Mouse (Mus musculus): ENCODE measurements around the gene Gm12216. TPM values are rescaled to one million over a fixed set of nuclear protein-coding genes. Genes with fewer than 3 reads are reported as not detected.

Gm12216 gene
- total RNA-seq, 1 experiment: 0.27 TPM

DNA sequence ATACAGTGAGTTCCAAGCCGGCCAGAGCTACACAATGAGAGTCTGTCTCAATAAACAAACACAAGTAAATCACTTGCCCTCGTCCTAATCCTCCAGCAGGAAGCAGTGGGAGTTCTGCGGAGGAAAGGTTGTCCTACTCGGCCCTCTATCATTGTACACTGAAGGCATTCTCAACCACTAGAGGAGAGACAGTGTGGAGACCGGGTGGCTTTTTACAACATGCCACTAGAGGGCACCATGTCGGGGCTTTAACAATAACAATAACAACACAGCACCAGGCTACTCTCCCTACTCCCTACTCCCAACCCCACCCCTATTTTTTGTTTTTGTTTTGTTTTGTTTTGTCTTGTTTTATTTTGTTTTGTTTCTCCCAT is 121.5 kb downstream of the Gm12216 start:
- Histone ChIP-seq H3K9me3 (ENCODE audit: control insufficient read depth, insufficient read depth, low read depth, low read length) (no peaks in the 10 kb centered on the region), H3K4me1 (ENCODE audit: control insufficient read depth in 2 of 2, insufficient read depth in 2 of 2, low read length in 2 of 2, poor library complexity in 1 of 2) (peaks cover 0 to 2% of the 10 kb centered on the region in 2 experiments; a peak in 1 of 4 replicates), H3K27ac (ENCODE audit: insufficient read depth, low read depth, low read length, poor library complexity, severe bottlenecking) (no peak overlapping the region), H3K36me3 (ENCODE audit: control insufficient read depth, insufficient read depth, low read length, poor library complexity, severe bottlenecking) (no peaks in the 10 kb centered on the region), H3K4me3 (ENCODE audit: insufficient read depth in 1 of 2, low read depth in 1 of 2, low read length in 2 of 2, poor library complexity in 1 of 2, severe bottlenecking in 1 of 2) (no peak overlapping the region), H3K9ac (ENCODE audit: insufficient read depth, low read depth, low read length, poor library complexity, severe bottlenecking) (no peak overlapping the region)
- DNase-seq (ENCODE audit: low read depth, low spot score): no peak
- no peak for TF ChIP-seq ZNF384 (IDR thresholded peaks at IDR 0.05; ENCODE audit: low read depth, low read length)
- TF ChIP-seq ZC3H11A (IDR thresholded peaks at IDR 0.05; ENCODE audit: borderline replicate concordance, low read depth, low read length): no peak
- no peak for TF ChIP-seq HCFC1 (IDR thresholded peaks at IDR 0.05; ENCODE audit: borderline replicate concordance, insufficient read depth, low read length)
- no peak for TF ChIP-seq MAFK (IDR thresholded peaks at IDR 0.05; ENCODE audit: insufficient read depth, low read depth, low read length)
- in situ Hi-C loops (cut with MboI; ENCODE audit: low sequenced_read_pairs in 2 of 2, unreplicated experiment in 2 of 2): no loop called here

DNA sequence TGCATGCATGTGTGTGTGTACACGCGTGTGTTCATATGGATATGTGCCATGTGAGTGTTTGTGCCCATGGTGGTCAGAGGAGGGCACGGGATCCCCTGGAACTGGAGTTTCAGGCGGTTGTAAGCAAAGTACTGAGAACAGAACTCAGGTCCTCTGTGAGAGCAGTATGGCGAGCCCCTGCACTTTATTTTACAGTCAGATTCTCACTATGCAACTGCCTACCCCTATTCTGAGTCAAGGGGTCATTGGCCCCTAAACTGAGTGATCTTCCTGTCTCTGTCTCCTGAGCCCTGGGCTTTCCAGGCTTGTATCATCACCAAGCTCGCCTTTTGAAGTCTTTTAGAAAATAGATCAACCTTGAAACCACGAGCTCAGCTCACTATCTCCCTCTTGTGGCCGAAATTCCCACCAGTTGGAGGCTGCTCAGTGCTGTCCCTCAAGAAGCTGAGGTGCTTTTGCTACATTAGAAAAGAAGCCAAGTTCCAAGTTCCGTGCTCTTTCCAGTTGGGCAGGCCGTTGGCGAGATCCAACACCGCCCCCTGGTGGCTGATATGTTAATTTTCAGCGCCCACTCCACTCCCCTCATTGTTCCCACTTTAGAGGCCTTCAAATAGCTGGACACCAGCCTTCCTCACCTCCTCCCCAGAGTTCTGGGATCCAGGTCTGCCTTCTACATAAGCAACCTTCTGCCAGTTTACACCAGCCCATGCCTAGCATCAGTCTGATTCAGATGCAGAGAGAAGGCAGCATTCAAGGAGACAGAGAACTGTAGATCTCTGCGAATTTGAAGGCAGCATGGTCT is 122.1 kb downstream of the Gm12216 start:
- Histone ChIP-seq H3K4me3 (ENCODE audit: insufficient read depth in 1 of 2, low read depth in 1 of 2, low read length in 2 of 2, poor library complexity in 1 of 2, severe bottlenecking in 1 of 2) (no peak overlapping the region), H3K36me3 (ENCODE audit: control insufficient read depth, insufficient read depth, low read length, poor library complexity, severe bottlenecking) (no peaks in the 10 kb centered on the region), H3K27ac (ENCODE audit: insufficient read depth, low read depth, low read length, poor library complexity, severe bottlenecking) (no peak overlapping the region), H3K4me1 (ENCODE audit: control insufficient read depth in 2 of 2, insufficient read depth in 2 of 2, low read length in 2 of 2, poor library complexity in 1 of 2) (peaks cover 0 to 2% of the 10 kb centered on the region in 2 experiments; a peak in 1 of 4 replicates), H3K9me3 (ENCODE audit: control insufficient read depth, insufficient read depth, low read depth, low read length) (no peaks in the 10 kb centered on the region), H3K9ac (ENCODE audit: insufficient read depth, low read depth, low read length, poor library complexity, severe bottlenecking) (no peak overlapping the region)
- in situ Hi-C loops (cut with MboI; ENCODE audit: low sequenced_read_pairs in 2 of 2, unreplicated experiment in 2 of 2): no loop called here
- DNase-seq (ENCODE audit: low read depth, low spot score): peak; percentile 87
- TF ChIP-seq CHD2 (IDR thresholded peaks at IDR 0.05; ENCODE audit: low read depth, low read length) (no peak), MAFK (IDR thresholded peaks at IDR 0.05; ENCODE audit: insufficient read depth, low read depth, low read length) (no peak), ZNF384 (IDR thresholded peaks at IDR 0.05; ENCODE audit: low read depth, low read length) (0 out of 2 replicates have a peak, but pooled peaks have one; percentile 30), ZC3H11A (IDR thresholded peaks at IDR 0.05; ENCODE audit: borderline replicate concordance, low read depth, low read length) (no peak), HCFC1 (IDR thresholded peaks at IDR 0.05; ENCODE audit: borderline replicate concordance, insufficient read depth, low read length) (peak; percentile 46; the same call in 1 of the 2 replicates)

DNA sequence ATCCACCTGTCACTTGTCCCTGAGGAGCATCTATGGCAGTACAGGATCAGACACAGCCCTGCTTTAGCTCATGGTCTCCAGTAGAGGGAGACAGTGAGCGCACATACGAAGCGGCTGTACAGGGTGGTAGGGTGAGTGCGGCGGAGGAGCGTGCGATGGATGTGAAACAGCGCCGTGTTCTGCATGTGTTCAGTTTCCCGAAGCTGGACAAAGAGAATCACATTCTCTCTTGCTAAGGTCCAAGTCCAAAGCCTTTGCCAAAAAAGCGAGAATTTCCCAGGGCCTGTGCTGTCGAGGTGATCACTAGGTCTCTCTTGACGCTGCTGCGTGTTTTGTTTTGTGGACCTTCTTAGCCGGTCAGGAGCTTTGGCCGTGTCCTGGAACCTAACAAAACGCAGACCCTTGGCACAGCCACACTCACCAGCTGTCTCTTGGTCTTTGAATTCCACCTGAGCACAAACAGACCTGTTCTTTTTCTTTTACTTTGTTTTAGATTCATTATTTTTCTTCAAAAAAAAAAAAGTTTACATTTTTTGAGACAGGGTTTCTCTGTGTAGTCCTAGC is 123.3 kb downstream of the Gm12216 start:
- H3K4me3 ChIP-seq (ENCODE audit: insufficient read depth in 1 of 2, low read depth in 1 of 2, low read length in 2 of 2, poor library complexity in 1 of 2, severe bottlenecking in 1 of 2): peak overlapping the region in 1 of 2 experiments; percentile 20; a peak in 1 of 4 replicates
- no peak for TF ChIP-seq ZC3H11A (IDR thresholded peaks at IDR 0.05; ENCODE audit: borderline replicate concordance, low read depth, low read length)
- no peak for TF ChIP-seq HCFC1 (IDR thresholded peaks at IDR 0.05; ENCODE audit: borderline replicate concordance, insufficient read depth, low read length)
- no peak for TF ChIP-seq ZNF384 (IDR thresholded peaks at IDR 0.05; ENCODE audit: low read depth, low read length)
- no peak for TF ChIP-seq MAFK (IDR thresholded peaks at IDR 0.05; ENCODE audit: insufficient read depth, low read depth, low read length)
- no peak for TF ChIP-seq CHD2 (IDR thresholded peaks at IDR 0.05; ENCODE audit: low read depth, low read length)
- DNase-seq (ENCODE audit: low read depth, low spot score): peak; percentile 83
- no peaks in the 10 kb centered on the region for H3K36me3 ChIP-seq (ENCODE audit: control insufficient read depth, insufficient read depth, low read length, poor library complexity, severe bottlenecking)
- H3K9me3 ChIP-seq (ENCODE audit: control insufficient read depth, insufficient read depth, low read depth, low read length): no peaks in the 10 kb centered on the region
- H3K27ac ChIP-seq (ENCODE audit: insufficient read depth, low read depth, low read length, poor library complexity, severe bottlenecking): no peak overlapping the region
- peaks cover 0 to 2% of the 10 kb centered on the region in 2 experiments; a peak in 1 of 4 replicates for H3K4me1 ChIP-seq (ENCODE audit: control insufficient read depth in 2 of 2, insufficient read depth in 2 of 2, low read length in 2 of 2, poor library complexity in 1 of 2)
- H3K9ac ChIP-seq (ENCODE audit: insufficient read depth, low read depth, low read length, poor library complexity, severe bottlenecking): no peak overlapping the region; the same call in 1 of the 2 replicates
- in situ Hi-C loops (cut with MboI; ENCODE audit: low sequenced_read_pairs in 2 of 2, unreplicated experiment in 2 of 2): no loop called here

DNA sequence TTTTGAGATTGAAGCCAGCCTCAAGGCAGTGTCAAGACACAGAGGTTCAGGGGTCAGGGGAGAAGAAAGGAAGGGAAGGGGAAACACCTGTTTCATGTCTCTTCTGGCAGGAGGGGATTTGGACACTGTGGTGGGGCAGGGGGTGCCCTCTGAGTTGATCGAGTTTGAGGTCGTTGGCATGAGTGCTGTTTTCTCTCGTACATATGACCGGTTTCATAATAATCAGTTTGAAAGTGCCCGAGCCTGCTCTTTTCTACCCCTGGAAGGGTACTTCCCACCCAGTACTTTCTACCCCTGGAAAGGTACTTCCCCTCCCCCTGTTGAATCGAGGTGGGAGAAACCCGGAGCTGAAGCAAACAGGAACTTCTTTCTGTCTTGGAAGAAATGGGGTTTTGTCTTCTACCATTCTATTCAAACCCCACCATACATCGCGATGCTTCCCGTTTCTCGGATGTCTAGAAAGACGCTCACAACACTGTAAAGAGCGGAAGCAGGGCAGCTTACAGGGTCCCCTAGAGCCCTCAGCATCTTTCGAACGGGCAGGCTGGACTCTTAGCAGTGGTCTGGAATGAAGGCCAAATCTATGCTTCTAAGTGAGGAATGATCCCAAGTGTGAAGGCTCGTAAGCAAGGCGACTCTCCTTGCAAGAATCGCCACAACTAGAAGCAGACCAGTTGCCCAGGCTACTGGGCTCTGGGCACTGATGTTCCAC is 123.9 kb downstream of the Gm12216 start:
- Histone ChIP-seq H3K27ac (ENCODE audit: insufficient read depth, low read depth, low read length, poor library complexity, severe bottlenecking) (no peak overlapping the region), H3K4me1 (ENCODE audit: control insufficient read depth in 2 of 2, insufficient read depth in 2 of 2, low read length in 2 of 2, poor library complexity in 1 of 2) (peaks cover 0 to 2% of the 10 kb centered on the region in 2 experiments; a peak in 1 of 4 replicates), H3K9me3 (ENCODE audit: control insufficient read depth, insufficient read depth, low read depth, low read length) (no peaks in the 10 kb centered on the region), H3K36me3 (ENCODE audit: control insufficient read depth, insufficient read depth, low read length, poor library complexity, severe bottlenecking) (no peaks in the 10 kb centered on the region), H3K9ac (ENCODE audit: insufficient read depth, low read depth, low read length, poor library complexity, severe bottlenecking) (no peak overlapping the region), H3K4me3 (ENCODE audit: insufficient read depth in 1 of 2, low read depth in 1 of 2, low read length in 2 of 2, poor library complexity in 1 of 2, severe bottlenecking in 1 of 2) (no peak overlapping the region)
- in situ Hi-C loops (cut with MboI; ENCODE audit: low sequenced_read_pairs in 2 of 2, unreplicated experiment in 2 of 2): no loop called here
- TF ChIP-seq CHD2 (IDR thresholded peaks at IDR 0.05; ENCODE audit: low read depth, low read length): no peak
- DNase-seq (ENCODE audit: low read depth, low spot score): no peak

Measured in ES-E14 (cell line).